Mouse (Mus musculus): ENCODE results near the gene Dcaf17.

Gene Dcaf17

GRCm38 (mm10) chr2:71122268-71123029 is 67.3 kb downstream of the Dcaf17 start:
- no peak for DNase-seq

- DNase-seq, result no peak
These were observed 68.5 kb downstream of the Dcaf17 start for GRCm38 (mm10) chr2:71123591-71123990.

GRCm38 (mm10) chr2:71127779-71128534 is 72.8 kb downstream of the Dcaf17 start:
- DNase-seq, result peak; percentile 29 to 35

GRCm38 (mm10) chr2:71130366-71130765 is 75.2 kb downstream of the Dcaf17 start:
- no peak for DNase-seq

- no peak for DNase-seq
These were observed 76.9 kb downstream of the Dcaf17 start for GRCm38 (mm10) chr2:71131866-71132496.

- no peak for DNase-seq
These were observed 78.9 kb downstream of the Dcaf17 start for GRCm38 (mm10) chr2:71134041-71134505.

- DNase-seq, result no peak
These were observed 79.7 kb downstream of the Dcaf17 start for GRCm38 (mm10) chr2:71134836-71135235.

GRCm38 (mm10) chr2:71140622-71141021 is 85.5 kb downstream of the Dcaf17 start:
- DNase-seq, result no peak

- DNase-seq, result no peak
These were observed 87.3 kb downstream of the Dcaf17 start for GRCm38 (mm10) chr2:71142410-71142809.

- DNase-seq, result no peak
These were observed 90.7 kb downstream of the Dcaf17 start for GRCm38 (mm10) chr2:71145853-71146252.

GRCm38 (mm10) chr2:71146266-71146665 is 91.1 kb downstream of the Dcaf17 start:
- no peak for DNase-seq

GRCm38 (mm10) chr2:71147816-71148215 is 92.7 kb downstream of the Dcaf17 start:
- no peak for DNase-seq

Measured in thymus, postnatal 36 days (tissue).